Mouse (Mus musculus) MEL (cell line): ENCODE data around the gene Fbxl7. TPM values are rescaled to one million over a fixed set of nuclear protein-coding genes. Genes with fewer than 3 reads are reported as not detected.

ENCODE experiments used
- DNase-seq: peaks from one replicate; pipeline ENCODE4 v3.0.0; 2011; ENCODE audit warnings: low read depth, low spot score
- H3K27ac ChIP-seq: 2 replicates; pipeline ENCODE4 v1.5.1; 2012; ENCODE audit warnings: low read depth, mild to moderate bottlenecking, control low read depth, low read length, moderate library complexity; ENCODE audit not compliant: control insufficient read depth
- H3K27me3 ChIP-seq, 2 experiments: fragments of 150-350 bp in 1 of 2; sonication (generic) in 1 of 2; 2 replicates each; pipeline ENCODE4 v1.6.1; 2012; ENCODE audit warnings: low read length in 2 of 2, mild to moderate bottlenecking in 2 of 2, improper control_type of control experiment in 1 of 2, moderate library complexity in 1 of 2; ENCODE audit not compliant: insufficient read depth in 2 of 2, control insufficient read depth in 1 of 2
- H3K36me3 ChIP-seq, 2 experiments: 2 replicates each; pipeline ENCODE4 v1.6.1; 2012 to 2014; ENCODE audit warnings: low read length in 2 of 2, improper control_type of control experiment in 1 of 2, inconsistent platforms in 1 of 2, mild to moderate bottlenecking in 1 of 2; ENCODE audit not compliant: insufficient read depth in 2 of 2, control insufficient read depth in 1 of 2
- H3K4me1 ChIP-seq, 2 experiments: fragments of 150-350 bp in 1 of 2; sonication (generic) in 1 of 2; 2 replicates each; pipeline ENCODE4 v1.6.1; 2012; ENCODE audit warnings: low read length in 2 of 2, improper control_type of control experiment in 1 of 2, mild to moderate bottlenecking in 1 of 2; ENCODE audit not compliant: insufficient read depth in 2 of 2, control insufficient read depth in 1 of 2
- H3K4me3 ChIP-seq, 2 experiments: fragments of 150-350 bp in 1 of 2; sonication (generic) in 1 of 2; 2 replicates each; pipeline ENCODE4 v1.5.1; 2012; ENCODE audit warnings: low read depth in 2 of 2, low read length in 2 of 2, mild to moderate bottlenecking in 2 of 2, moderate library complexity in 2 of 2, control low read depth in 1 of 2, improper control_type of control experiment in 1 of 2; ENCODE audit not compliant: control insufficient read depth in 1 of 2, insufficient read depth in 1 of 2
- H3K79me2 ChIP-seq: 2 replicates; pipeline ENCODE4 v1.6.1; 2012; ENCODE audit warnings: mild to moderate bottlenecking, low read length, moderate library complexity; ENCODE audit not compliant: control insufficient read depth, poor library complexity, insufficient read depth
- H3K9ac ChIP-seq: 2 replicates; pipeline ENCODE4 v1.6.1; 2012; ENCODE audit warnings: low read depth, mild to moderate bottlenecking, control low read depth, low read length, moderate library complexity; ENCODE audit not compliant: control insufficient read depth, poor library complexity, severe bottlenecking
- H3K9me3 ChIP-seq: fragments of 150-350 bp; sonication (generic); replicated peaks from 2 replicates; pipeline ENCODE4 v1.6.1; 2012; ENCODE audit warnings: mild to moderate bottlenecking, low read length, improper control_type of control experiment, moderate library complexity; ENCODE audit not compliant: insufficient read depth
- CHD1 ChIP-seq: IDR thresholded peaks from 2 replicates; pipeline ENCODE4 v1.6.1; 2012; ENCODE audit warnings: low read depth, mild to moderate bottlenecking, inconsistent platforms, low read length, improper control_type of control experiment
- CTCF ChIP-seq, 3 experiments: IDR thresholded peaks in 2 of 3; conservative IDR thresholded peaks in 1 of 3; 2 replicates each; pipeline ENCODE4 v1.5.1; 2011 to 2012; ENCODE audit warnings: low read length in 3 of 3, low read depth in 2 of 3, mild to moderate bottlenecking in 2 of 3, improper control_type of control experiment in 1 of 3, inconsistent platforms in 1 of 3, mixed read lengths in 1 of 3, moderate library complexity in 1 of 3; ENCODE audit not compliant: control insufficient read depth in 1 of 3, insufficient read depth in 1 of 3, poor library complexity in 1 of 3, severe bottlenecking in 1 of 3
- EP300 ChIP-seq, 2 experiments: IDR thresholded peaks; 2 replicates each; pipeline ENCODE4 v1.6.1; 2011; ENCODE audit warnings: improper control_type of control experiment in 2 of 2, low read length in 2 of 2, low read depth in 1 of 2, mild to moderate bottlenecking in 1 of 2
- ETS1 ChIP-seq: IDR thresholded peaks from 2 replicates; pipeline ENCODE4 v1.6.1; 2012; ENCODE audit warnings: low read depth, mild to moderate bottlenecking, inconsistent platforms, low read length, improper control_type of control experiment, moderate library complexity
- HCFC1 ChIP-seq: IDR thresholded peaks from 2 replicates; pipeline ENCODE4 v1.6.1; 2012; ENCODE audit warnings: low read depth, mild to moderate bottlenecking, inconsistent platforms, low read length, improper control_type of control experiment, moderate library complexity
- JUND ChIP-seq: IDR thresholded peaks from 2 replicates; pipeline ENCODE4 v1.6.1; 2011; ENCODE audit warnings: low read depth, mild to moderate bottlenecking, improper control_type of control experiment, low read length
- MAFK ChIP-seq: IDR thresholded peaks from 2 replicates; pipeline ENCODE4 v1.6.1; 2011; ENCODE audit warnings: low read depth, mild to moderate bottlenecking, low read length, improper control_type of control experiment, borderline replicate concordance
- MAX ChIP-seq: IDR thresholded peaks from 2 replicates; pipeline ENCODE4 v1.6.1; 2011; ENCODE audit warnings: low read length, improper control_type of control experiment
- MAZ ChIP-seq: IDR thresholded peaks from 2 replicates; pipeline ENCODE4 v1.6.1; 2012; ENCODE audit warnings: low read depth, mild to moderate bottlenecking, inconsistent platforms, low read length, improper control_type of control experiment
- MXI1 ChIP-seq: IDR thresholded peaks from 2 replicates; pipeline ENCODE4 v1.6.1; 2011; ENCODE audit warnings: mild to moderate bottlenecking, low read depth, low read length, improper control_type of control experiment
- NELFE ChIP-seq: IDR thresholded peaks from 2 replicates; pipeline ENCODE4 v1.6.1; 2011; ENCODE audit warnings: low read depth, low read length, improper control_type of control experiment
- NRF1 ChIP-seq: IDR thresholded peaks from 2 replicates; pipeline ENCODE4 v1.6.1; 2014; ENCODE audit warnings: low read depth, mild to moderate bottlenecking, inconsistent platforms, low read length, improper control_type of control experiment, moderate library complexity; ENCODE audit not compliant: poor library complexity, insufficient read depth, severe bottlenecking
- POLR2A ChIP-seq, 2 experiments: IDR thresholded peaks; 2 replicates each; pipeline ENCODE4 v1.6.1; 2011 to 2012; ENCODE audit warnings: low read length in 2 of 2, mild to moderate bottlenecking in 2 of 2, control low read depth in 1 of 2, improper control_type of control experiment in 1 of 2, low read depth in 1 of 2, moderate library complexity in 1 of 2; ENCODE audit not compliant: control insufficient read depth in 1 of 2, insufficient read depth in 1 of 2, poor library complexity in 1 of 2
- POLR2AphosphoS2 ChIP-seq: IDR thresholded peaks from 2 replicates; pipeline ENCODE4 v1.6.1; 2011; ENCODE audit warnings: low read length, improper control_type of control experiment
- POLR2AphosphoS5 ChIP-seq: IDR thresholded peaks from 2 replicates; pipeline ENCODE4 v1.6.1; 2012; ENCODE audit warnings: low read depth, borderline replicate concordance, mild to moderate bottlenecking, inconsistent platforms, low read length, moderate library complexity, mixed read lengths
- RCOR1 ChIP-seq: IDR thresholded peaks from 2 replicates; pipeline ENCODE4 v1.6.1; 2012; ENCODE audit warnings: low read depth, mild to moderate bottlenecking, inconsistent platforms, low read length, improper control_type of control experiment
- SIN3A ChIP-seq: IDR thresholded peaks from 2 replicates; pipeline ENCODE4 v1.6.1; 2012; ENCODE audit warnings: low read length, improper control_type of control experiment, inconsistent platforms
- SMC3 ChIP-seq: IDR thresholded peaks from 2 replicates; pipeline ENCODE4 v1.6.1; 2011; ENCODE audit warnings: low read depth, low read length, improper control_type of control experiment
- TBP ChIP-seq: IDR thresholded peaks from 2 replicates; pipeline ENCODE4 v1.8.0; 2011; ENCODE audit warnings: low read depth, low read length, improper control_type of control experiment
- TCF12 ChIP-seq: IDR thresholded peaks from 2 replicates; pipeline ENCODE4 v1.6.1; 2014; ENCODE audit warnings: low read depth, mild to moderate bottlenecking, inconsistent platforms, low read length, improper control_type of control experiment, moderate library complexity
- USF2 ChIP-seq, 2 experiments: IDR thresholded peaks; 2 replicates each; pipeline ENCODE4 v1.6.1; 2011 to 2012; ENCODE audit warnings: improper control_type of control experiment in 2 of 2, low read length in 2 of 2, borderline replicate concordance in 1 of 2, inconsistent platforms in 1 of 2, low read depth in 1 of 2, mild to moderate bottlenecking in 1 of 2; ENCODE audit not compliant: insufficient read depth in 1 of 2
- ZMIZ1 ChIP-seq: IDR thresholded peaks from 2 replicates; pipeline ENCODE4 v1.6.1; 2012; ENCODE audit warnings: low read depth, mild to moderate bottlenecking, inconsistent platforms, low read length, improper control_type of control experiment, moderate library complexity
- ZNF384 ChIP-seq: IDR thresholded peaks from 2 replicates; pipeline ENCODE4 v1.6.1; 2012; ENCODE audit warnings: low read depth, mild to moderate bottlenecking, inconsistent platforms, low read length, improper control_type of control experiment
- polyA plus RNA-seq, 2 experiments: library from polyadenylated mRNA; stranded (reverse) in 1 of 2; unstranded in 1 of 2; fragments of >175 nt in 1 of 2; fragments of >200 nt in 1 of 2; gene quantifications; 2 replicates each; pipeline versions ENCODE4 v1.2.1 to v1.2.4; 2012; ENCODE audit warnings: low replicate concordance in 2 of 2, low read depth in 1 of 2; ENCODE audit not compliant: insufficient read length in 2 of 2, insufficient read depth in 1 of 2, missing spikeins in 1 of 2
- total RNA-seq: library from RNA; depleted of rRNA; stranded (reverse); fragments of 300-350 nt; gene quantifications from 2 replicates; pipeline ENCODE4 v1.2.3, GENCODE M21; 2012

The Fbxl7 gene
- total and polyA plus RNA-seq, 3 experiments, result not detected

DNA sequence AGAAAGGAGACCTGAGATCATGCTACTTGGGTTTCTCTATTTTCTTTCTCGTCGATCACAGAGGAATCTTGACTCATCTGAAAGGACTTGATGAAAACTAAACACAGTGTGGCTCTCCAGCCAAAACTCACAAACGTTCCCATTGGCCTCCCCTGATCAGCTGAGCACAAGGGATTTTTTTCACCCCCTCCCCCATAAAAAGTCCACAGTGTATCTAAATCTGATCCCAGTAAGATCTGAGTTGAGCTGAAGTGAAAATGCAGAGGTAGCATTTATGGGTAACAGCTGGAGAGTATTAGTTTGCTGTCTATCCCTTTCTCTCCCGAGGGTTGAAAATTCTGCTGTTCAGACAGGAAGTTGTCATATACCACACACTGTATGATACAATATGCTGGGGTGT lies 2.2 kb downstream of the Fbxl7 start:
- DNase-seq, result no peak
- H3K36me3 ChIP-seq, result no peaks in the 10 kb centered on the region
- no peak overlapping the region for H3K27ac ChIP-seq
- H3K4me1 ChIP-seq, result no peaks in the 10 kb centered on the region
- H3K4me3 ChIP-seq, result no peak overlapping the region
- no peaks in the 10 kb centered on the region for H3K27me3 ChIP-seq
- H3K9me3 ChIP-seq, result no peaks in the 10 kb centered on the region
- H3K9ac ChIP-seq, result no peak overlapping the region
- TF ChIP-seq ZNF384, result no peak
- no peak for TF ChIP-seq POLR2A (IDR thresholded peaks at IDR 0.05; ENCODE audit: control insufficient read depth in 1 of 2, insufficient read depth in 1 of 2, low read depth in 1 of 2, low read length in 2 of 2, poor library complexity in 1 of 2)
- TF ChIP-seq TBP, result no peak
- TF ChIP-seq MAX, result no peak
- TF ChIP-seq RCOR1, result no peak
- no peak for TF ChIP-seq USF2 (IDR thresholded peaks at IDR 0.05; ENCODE audit: borderline replicate concordance in 1 of 2, insufficient read depth in 1 of 2, low read depth in 1 of 2, low read length in 2 of 2)
- TF ChIP-seq SMC3, result no peak
- TF ChIP-seq ZMIZ1, result no peak
- no peaks in the 10 kb centered on the region for H3K79me2 ChIP-seq

DNA sequence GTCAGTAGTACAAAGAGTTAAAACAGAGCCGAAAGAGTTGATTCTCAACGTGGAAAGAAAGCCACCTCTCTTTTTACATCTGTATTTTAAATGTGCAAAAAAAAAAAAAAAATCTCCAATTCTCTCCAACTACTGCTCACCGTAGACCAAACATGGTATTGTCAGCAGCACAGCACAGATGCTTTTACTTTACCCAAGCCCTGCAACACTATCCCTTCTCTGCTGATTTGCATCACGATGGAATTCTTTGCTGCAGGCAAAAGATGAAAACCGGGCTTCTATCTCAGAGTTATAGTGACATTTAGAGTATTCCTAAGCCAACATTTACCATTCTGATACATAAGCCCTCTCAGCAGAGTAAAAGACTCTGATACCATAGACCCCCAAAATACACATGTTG lies 5.4 kb downstream of the Fbxl7 start:
- H3K4me3 ChIP-seq, result no peak overlapping the region
- DNase-seq, result no peak
- H3K79me2 ChIP-seq, result no peaks in the 10 kb centered on the region
- H3K4me1 ChIP-seq, result no peaks in the 10 kb centered on the region
- H3K27me3 ChIP-seq, result no peaks in the 10 kb centered on the region
- no peak overlapping the region for H3K27ac ChIP-seq
- no peak overlapping the region for H3K9ac ChIP-seq
- no peak for TF ChIP-seq CTCF (IDR thresholded peaks at IDR 0.05 in 2 of 3, conservative IDR thresholded peaks at IDR 0.05 in 1 of 3; ENCODE audit: control insufficient read depth in 1 of 3, insufficient read depth in 1 of 3, low read depth in 2 of 3, low read length in 3 of 3, poor library complexity in 1 of 3, severe bottlenecking in 1 of 3)
- TF ChIP-seq CHD1, result no peak
- no peak for TF ChIP-seq RCOR1
- no peak for TF ChIP-seq NRF1
- TF ChIP-seq JUND, result no peak
- no peak for TF ChIP-seq ZNF384
- TF ChIP-seq, all 39 proteins: peak for 0
- Histone ChIP-seq H3K36me3 (no peaks in the 10 kb centered on the region), H3K9me3 (no peaks in the 10 kb centered on the region)

DNA sequence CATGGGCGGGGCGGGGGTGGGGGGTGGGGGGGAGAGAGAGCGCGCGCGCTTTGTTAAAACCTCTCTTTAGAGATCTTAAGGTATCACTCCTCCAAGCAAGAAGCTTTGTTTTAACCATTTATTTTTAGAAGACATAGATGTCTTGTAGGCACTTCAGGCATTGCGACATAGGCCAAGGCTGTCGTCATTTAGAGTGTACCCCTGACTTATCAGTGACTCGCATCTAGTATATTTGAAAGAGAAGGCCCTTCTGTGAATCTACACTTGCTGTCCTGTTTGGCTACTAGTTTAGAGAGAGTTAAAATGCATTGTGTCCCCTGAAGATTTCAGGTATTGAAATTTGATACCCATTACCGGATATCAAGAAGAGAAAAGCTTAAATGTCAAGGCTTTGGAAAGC lies 7.2 kb downstream of the Fbxl7 start:
- Histone ChIP-seq H3K9ac (no peak overlapping the region), H3K79me2 (no peaks in the 10 kb centered on the region), H3K4me1 (no peaks in the 10 kb centered on the region)
- DNase-seq, result no peak
- TF ChIP-seq POLR2AphosphoS2, result no peak
- no peak for TF ChIP-seq HCFC1
- no peak for TF ChIP-seq ETS1
- no peak for TF ChIP-seq NELFE
- TF ChIP-seq SIN3A, result no peak
- TF ChIP-seq POLR2AphosphoS5, result no peak
- no peak for TF ChIP-seq TCF12
- no peak for TF ChIP-seq MAFK
- TF ChIP-seq EP300 (IDR thresholded peaks at IDR 0.05; ENCODE audit: low read depth in 1 of 2, low read length in 2 of 2), result no peak
- no peak for TF ChIP-seq MXI1
- no peak for TF ChIP-seq MAZ
- TF ChIP-seq, all 39 proteins: peak for 0
- Histone ChIP-seq H3K4me3 (no peak overlapping the region), H3K9me3 (no peaks in the 10 kb centered on the region), H3K27me3 (no peaks in the 10 kb centered on the region), H3K36me3 (no peaks in the 10 kb centered on the region), H3K27ac (no peak overlapping the region)
